Mouse (Mus musculus) layer of hippocampus, adult 8-10 months (tissue): ENCODE measurements at regions not wholly inside any gene's neighbourhood (a gene's known extent, or its start where the extent isn't known, plus 50 kb on each side); places are given as distances from the start of the nearest gene placed in this dataset.

Source experiments
- DNase-seq, 2 experiments: peaks; one replicate each; pipeline ENCODE4 v3.0.0; 2022; ENCODE audit warnings: low spot score in 2 of 2

GRCm38 (mm10) chr8:53695323-53695722 is 56.5 kb upstream of the Neil3 start:
- DNase-seq = peak in 1 of 2 experiments; percentile 4
